Mouse (Mus musculus) stomach, postnatal 0 days (tissue): ENCODE data around the gene Rheb. TPM values are rescaled to one million over a fixed set of nuclear protein-coding genes. Genes with fewer than 3 reads are reported as not detected.

Experiments
- ATAC-seq: fragments of 200-750 bp; cut with Nextera tagmentation; 2 replicates; pipeline ENCODE4 v1.8.0; 2017; ENCODE audit not compliant: low FRiP score, low TSS enrichment
- DNase-seq: peaks from one replicate; pipeline ENCODE4 v3.0.0-alpha.2; 2016; ENCODE audit warnings: low spot score
- H3K27ac ChIP-seq: fragments of 300-500 bp; sonication (generic); replicated peaks from 2 replicates; pipeline ENCODE4 v1.5.1; 2014; ENCODE audit warnings: mild to moderate bottlenecking, control low read depth
- H3K27me3 ChIP-seq: fragments of 300-500 bp; sonication (generic); 2 replicates; pipeline ENCODE4 v1.6.1; 2014; ENCODE audit warnings: low read length; ENCODE audit not compliant: control insufficient read depth, insufficient read depth
- H3K36me3 ChIP-seq: fragments of 300-500 bp; sonication (generic); 2 replicates; pipeline ENCODE4 v1.6.1; 2014; ENCODE audit warnings: low read length, mixed read lengths; ENCODE audit not compliant: control insufficient read depth, insufficient read depth
- H3K4me1 ChIP-seq: fragments of 300-500 bp; sonication (generic); replicated peaks from 2 replicates; pipeline ENCODE4 v1.6.1; 2014; ENCODE audit warnings: antibody characterized with exemption; ENCODE audit not compliant: control insufficient read depth, insufficient read depth
- H3K4me2 ChIP-seq: fragments of 300-500 bp; sonication (generic); replicated peaks from 2 replicates; pipeline ENCODE4 v1.6.1; 2014; ENCODE audit warnings: low read depth, mild to moderate bottlenecking, control low read depth, moderate library complexity
- H3K4me3 ChIP-seq: fragments of 300-500 bp; sonication (generic); 2 replicates; pipeline ENCODE4 v1.5.1; 2014; ENCODE audit warnings: low read depth, low read length, control low read depth
- H3K9ac ChIP-seq: fragments of 300-500 bp; sonication (generic); 2 replicates; pipeline ENCODE4 v1.6.1; 2014; ENCODE audit warnings: mild to moderate bottlenecking, low read length, control low read depth, mixed read lengths
- H3K9me3 ChIP-seq: fragments of 300-500 bp; sonication (generic); 2 replicates; pipeline ENCODE4 v1.6.1; 2016; ENCODE audit warnings: low read length; ENCODE audit not compliant: control insufficient read depth
- CTCF ChIP-seq: IDR thresholded peaks from 2 replicates; pipeline ENCODE4 v1.5.1; 2016; ENCODE audit warnings: antibody characterized with exemption, low read depth, mild to moderate bottlenecking, moderate library complexity
- EP300 ChIP-seq: optimal IDR thresholded peaks from 2 replicates; pipeline ENCODE3; 2016; ENCODE audit warnings: antibody characterized with exemption
- WGBS: fragments of 180-500 bp; shearing (Covaris S2); extraction: QIAGEN DNeasy Blood & Tissue Kit; methylation state at CpG from one replicate; pipeline ENCODE4 v1.1.7; 2014; 5-methylcytosine and 5-hydroxymethylcytosine counted together
- polyA plus RNA-seq: library from polyadenylated mRNA; unstranded; fragments of >200 nt; fragmentation: Nextera tagmentation; extraction: Ambion mirVana; gene quantifications from 2 replicates; pipeline ENCODE4 v1.2.1, GENCODE M21; 2015

The Rheb gene
- polyA plus RNA-seq, 1 experiment from 2014 or later: 218 TPM

DNA sequence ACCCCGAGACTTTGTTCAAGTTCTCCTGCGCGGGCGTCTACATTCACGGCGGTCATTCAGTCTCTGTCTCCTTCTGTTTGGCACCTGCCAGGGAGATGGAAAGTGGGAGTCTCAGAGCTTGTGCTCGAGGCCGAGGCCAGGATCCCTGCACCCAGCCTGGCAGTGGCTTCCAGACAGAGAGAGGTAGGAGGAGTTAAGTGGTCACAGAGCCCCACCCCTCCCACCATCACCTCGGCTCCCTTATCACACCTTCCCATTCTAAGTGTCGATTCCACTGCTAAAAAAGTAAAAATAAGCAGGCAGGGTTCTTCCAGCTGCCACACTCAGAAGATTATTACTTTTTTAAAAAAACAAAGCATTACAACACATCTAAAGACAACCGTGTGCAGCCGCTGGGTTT is 21.4 kb upstream of the Rheb start:
- ATAC-seq: no peak
- Histone ChIP-seq H3K9ac (no peak overlapping the region), H3K9me3 (no peaks in the 10 kb centered on the region), H3K36me3 (peaks cover 7% of the 10 kb centered on the region), H3K4me2 (no peak overlapping the region), H3K27me3 (no peaks in the 10 kb centered on the region), H3K4me1 (no peaks in the 10 kb centered on the region), H3K27ac (no peak overlapping the region), H3K4me3 (no peak overlapping the region)
- 74% methylated on average over 12 of the region's 12 CpGs for WGBS
- TF ChIP-seq CTCF (no peak), EP300 (no peak)
- DNase-seq: no peak

- no peak; the same call in 1 of the 2 replicates for ATAC-seq
- Histone ChIP-seq H3K36me3 (no peaks in the 10 kb centered on the region; the same call in 1 of the 2 replicates), H3K4me1 (no peaks in the 10 kb centered on the region), H3K9me3 (no peaks in the 10 kb centered on the region), H3K4me3 (no peak overlapping the region), H3K4me2 (no peak overlapping the region), H3K27ac (no peak overlapping the region), H3K27me3 (no peaks in the 10 kb centered on the region), H3K9ac (no peak overlapping the region)
- no peak for DNase-seq
- WGBS: 88% methylated on average over 9 of the region's 9 CpGs
- TF ChIP-seq CTCF (no peak), EP300 (no peak)
These were observed 19.1 kb upstream of the Rheb start for GRCm38 (mm10) chr5:24861449-24861930.

GRCm38 (mm10) chr5:24860635-24861448 is 18.4 kb upstream of the Rheb start:
- peak; percentile 18 for DNase-seq
- H3K4me3 ChIP-seq: no peak overlapping the region
- TF ChIP-seq CTCF (no peak), EP300 (no peak)
- 68% methylated on average over 13 of the region's 13 CpGs for WGBS
- ATAC-seq: peak; percentile 63; the same call in 1 of the 2 replicates
- no peak overlapping the region for H3K4me2 ChIP-seq
- H3K9me3 ChIP-seq: no peaks in the 10 kb centered on the region
- H3K4me1 ChIP-seq: no peaks in the 10 kb centered on the region
- H3K27me3 ChIP-seq: no peaks in the 10 kb centered on the region
- H3K9ac ChIP-seq: no peak overlapping the region
- H3K36me3 ChIP-seq: no peaks in the 10 kb centered on the region
- no peak overlapping the region; the same call in 1 of the 2 replicates for H3K27ac ChIP-seq

- WGBS: 64% methylated on average over 3 of the region's 3 CpGs
- H3K27ac ChIP-seq: no peak overlapping the region
- TF ChIP-seq EP300 (no peak), CTCF (no peak)
These were observed 17.5 kb upstream of the Rheb start for GRCm38 (mm10) chr5:24859771-24860540.

GRCm38 (mm10) chr5:24854827-24855600 is 12.6 kb upstream of the Rheb start:
- H3K9ac ChIP-seq: no peak overlapping the region
- 71% methylated on average over 3 of the region's 3 CpGs for WGBS
- no peak for DNase-seq
- no peak overlapping the region for H3K4me3 ChIP-seq
- no peaks in the 10 kb centered on the region for H3K4me1 ChIP-seq
- H3K27ac ChIP-seq: no peak overlapping the region
- no peaks in the 10 kb centered on the region for H3K36me3 ChIP-seq
- ATAC-seq: no peak
- no peaks in the 10 kb centered on the region for H3K27me3 ChIP-seq
- no peak overlapping the region for H3K4me2 ChIP-seq
- H3K9me3 ChIP-seq: no peaks in the 10 kb centered on the region
- no peak for TF ChIP-seq CTCF
- no peak for TF ChIP-seq EP300

More at GRCm38 (mm10) chr5:24859771-24860540, 17.5 kb upstream of the Rheb start:
- no peaks in the 10 kb centered on the region for H3K9me3 ChIP-seq
- H3K4me3 ChIP-seq: no peak overlapping the region
- H3K27me3 ChIP-seq: no peaks in the 10 kb centered on the region
- H3K9ac ChIP-seq: no peak overlapping the region
- no peaks in the 10 kb centered on the region for H3K36me3 ChIP-seq
- H3K4me2 ChIP-seq: no peak overlapping the region
- H3K4me1 ChIP-seq: no peaks in the 10 kb centered on the region
- no peak for DNase-seq
- no peak for ATAC-seq
